Mouse (Mus musculus) liver, postnatal 0 days (tissue): ENCODE results near the gene Il12rb2.

Source experiments
- CTCF ChIP-seq: sonication (generic); IDR thresholded peaks from 2 replicates; pipeline ENCODE4 v1.5.1; 2016; ENCODE audit warnings: antibody characterized with exemption, low read depth
- EP300 ChIP-seq: IDR thresholded peaks from 2 replicates; pipeline ENCODE4 v1.6.1; 2016; ENCODE audit warnings: antibody characterized with exemption, low read depth, mild to moderate bottlenecking

DNA sequence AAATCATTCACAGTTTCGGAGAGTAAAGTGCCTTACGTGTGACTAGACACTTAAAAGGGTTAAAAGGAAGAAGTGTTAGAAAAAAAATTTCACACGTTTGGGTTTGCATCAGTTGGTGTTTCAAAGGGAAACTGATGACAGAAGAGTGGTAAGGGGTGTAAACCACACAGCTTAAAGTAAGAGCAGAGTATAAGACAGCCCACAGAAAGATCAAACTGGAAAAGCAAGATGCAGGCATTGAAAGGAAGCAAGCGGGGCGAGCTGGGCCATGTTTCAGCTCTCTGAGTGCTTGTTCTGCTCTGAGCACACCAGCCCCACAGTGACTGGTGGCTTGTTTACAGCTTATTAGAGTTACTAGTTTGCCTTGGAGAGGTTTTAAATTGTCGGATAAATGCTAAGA is 27.9 kb downstream of the Il12rb2 start:
- TF ChIP-seq CTCF, result no peak
- no peak for TF ChIP-seq EP300
